Comparison of ENCODE assay signal across 21 mouse cellular contexts in the genomic region with DNA sequence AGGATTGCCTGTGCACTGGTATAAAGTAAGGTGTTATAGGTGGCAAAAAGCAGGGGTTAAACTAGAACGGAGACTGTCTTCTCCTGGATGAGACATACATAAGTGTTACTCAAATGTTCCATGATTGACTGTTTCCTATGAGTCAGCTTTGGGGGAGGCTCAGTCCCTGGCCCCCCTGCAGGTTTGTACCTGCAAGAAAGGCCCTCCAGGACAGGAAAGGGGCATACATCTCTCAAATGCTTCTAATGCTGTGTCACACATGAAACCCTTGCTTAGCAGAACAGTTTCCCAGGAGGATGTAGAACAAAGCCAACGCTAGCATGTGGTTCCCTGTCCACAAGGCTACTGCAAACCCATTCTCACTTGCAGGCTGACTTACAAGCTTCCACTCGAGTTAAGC.
DNase-seq lines count a peak whose midpoint lies in the region; ATAC-seq and TF ChIP-seq lines count a peak whose summit lies in the region.
"Had no signal": no experiment of that assay in that cellular context is flagged by ENCODE, and none has a peak within 500 bp of the region (broad histone marks: within the 10 kb centered on the region; RNA-seq: fewer than 3 reads in every experiment).

No protein-coding gene starts in this region.

- no peaks in the 10 kb centered on the region for H3K27me3 ChIP-seq in stomach, postnatal 0 days (ENCODE audit: control insufficient read depth, insufficient read depth, low read length)
- no peaks in the 10 kb centered on the region for H3K27me3 ChIP-seq in hindbrain, embryonic 12.5 days
- H3K27me3 ChIP-seq: embryonic facial prominence, embryonic 12.5 days; forebrain, embryonic 15.5 days; hindbrain, embryonic 13.5 days had no signal

- TF ChIP-seq CTCF in stomach, postnatal 0 days (IDR thresholded peaks at IDR 0.05; ENCODE audit: low read depth): no peak

- no peak for TF ChIP-seq EP300 in stomach, postnatal 0 days (optimal IDR thresholded peaks at IDR 0.05)

- WGBS in stomach, postnatal 0 days: 58% methylated on average over 3 of the region's 3 CpGs
- WGBS in hindbrain, embryonic 12.5 days: 70% methylated on average over 3 of the region's 3 CpGs

- DNase-seq in 3T3-L1 (ENCODE audit: low read depth, low spot score): peak; percentile 22
- DNase-seq in CD4-positive helper T cell, adult 2 months (ENCODE audit: low read depth, low spot score): peak; percentile 25
- no peak for DNase-seq in stomach, postnatal 0 days (ENCODE audit: low spot score)
- no peak for DNase-seq in cerebellum, adult 9-11 months
- DNase-seq: adrenal gland, postnatal 25 days; B cell, adult 2 months; cerebellum, adult 8-10 months; cerebellum, postnatal 25 days; gastrocnemius, postnatal 36 days; heart, adult 11 months; heart, postnatal 10 days; heart, postnatal 4 days had no signal

- no peaks in the 10 kb centered on the region for H3K9me3 ChIP-seq in stomach, postnatal 0 days (ENCODE audit: control insufficient read depth, low read length)
- no peaks in the 10 kb centered on the region for H3K9me3 ChIP-seq in hindbrain, embryonic 12.5 days (replicated peaks)
- H3K9me3 ChIP-seq: embryonic facial prominence, embryonic 12.5 days; forebrain, embryonic 15.5 days; G1E; heart, embryonic 10.5 days; hindbrain, embryonic 13.5 days had no signal

- no peak overlapping the region for H3K4me2 ChIP-seq in stomach, postnatal 0 days (replicated peaks; ENCODE audit: low read depth)
- H3K4me2 ChIP-seq in hindbrain, embryonic 12.5 days (replicated peaks): no peak overlapping the region
- H3K4me2 ChIP-seq: embryonic facial prominence, embryonic 12.5 days; forebrain, embryonic 15.5 days; hindbrain, embryonic 13.5 days had no signal

- H3K4me3 ChIP-seq in stomach, postnatal 0 days (ENCODE audit: low read depth, low read length): no peak overlapping the region
- no peak overlapping the region for H3K4me3 ChIP-seq in hindbrain, embryonic 12.5 days
- H3K4me3 ChIP-seq: embryonic facial prominence, embryonic 12.5 days; forebrain, embryonic 15.5 days; heart, embryonic 10.5 days; hindbrain, embryonic 13.5 days had no signal

- H3K9ac ChIP-seq in stomach, postnatal 0 days (ENCODE audit: low read length): no peak overlapping the region
- H3K9ac ChIP-seq in hindbrain, embryonic 12.5 days: no peak overlapping the region
- H3K9ac ChIP-seq: embryonic facial prominence, embryonic 12.5 days; forebrain, embryonic 15.5 days; hindbrain, embryonic 13.5 days had no signal

- no peaks in the 10 kb centered on the region for H3K4me1 ChIP-seq in stomach, postnatal 0 days (replicated peaks; ENCODE audit: control insufficient read depth, insufficient read depth)
- peaks cover 10% of the 10 kb centered on the region for H3K4me1 ChIP-seq in hindbrain, embryonic 12.5 days

- peak; percentile 69 for ATAC-seq in activated CD4-positive, CD25-positive, alpha-beta regulatory T cell, adult 4 months
- ATAC-seq in stomach, postnatal 0 days (ENCODE audit: low FRiP score, low TSS enrichment): no peak
- ATAC-seq in hindbrain, embryonic 12.5 days (ENCODE audit: low FRiP score): no peak
- ATAC-seq: forebrain, embryonic 15.5 days; hindbrain, postnatal 0 days; intestine, embryonic 16.5 days had no signal

- 0 out of 2 replicates have a peak overlapping the region, but pooled peaks have one; percentile 40 for H3K27ac ChIP-seq in stomach, postnatal 0 days (replicated peaks)
- H3K27ac ChIP-seq in hindbrain, embryonic 12.5 days: no peak overlapping the region
- H3K27ac ChIP-seq: embryonic facial prominence, embryonic 12.5 days; forebrain, embryonic 15.5 days; hindbrain, embryonic 13.5 days; hindbrain, postnatal 0 days had no signal

- H3K36me3 ChIP-seq in stomach, postnatal 0 days (ENCODE audit: control insufficient read depth, insufficient read depth, low read length): no peaks in the 10 kb centered on the region
- no peaks in the 10 kb centered on the region for H3K36me3 ChIP-seq in hindbrain, embryonic 12.5 days
- H3K36me3 ChIP-seq: embryonic facial prominence, embryonic 12.5 days; forebrain, embryonic 15.5 days; heart, embryonic 10.5 days; hindbrain, embryonic 13.5 days had no signal

Comparison
In these comparisons a context has a peak if more than half of its experiments do, and no peak if none do; other contexts are left out.
1. DNase-seq: peak in 3T3-L1 (single experiment) and CD4-positive helper T cell, adult 2 months (single experiment); none in stomach, postnatal 0 days (single experiment) and cerebellum, adult 9-11 months (single experiment).